Mouse (Mus musculus) bone marrow macrophage, adult 2 months (primary cell): ENCODE measurements around the gene Chpt1.

Source experiments
- CTCF ChIP-seq: IDR thresholded peaks from 2 replicates; pipeline ENCODE4 v1.5.1; 2012; ENCODE audit warnings: low read depth, mild to moderate bottlenecking, low read length, moderate library complexity
- POLR2A ChIP-seq: IDR thresholded peaks from 2 replicates; pipeline ENCODE4 v1.6.1; 2012; ENCODE audit warnings: mild to moderate bottlenecking, low read depth, low read length, borderline replicate concordance

GRCm38 (mm10) chr10:88488629-88489028 is 15.2 kb downstream of the Chpt1 start:
- no peak for TF ChIP-seq CTCF
- no peak for TF ChIP-seq POLR2A
